Mouse (Mus musculus): ENCODE data around the gene Gstp1. TPM values are rescaled to one million over a fixed set of nuclear protein-coding genes. Genes with fewer than 3 reads are reported as not detected.
"Not testable (repeated sequence)": the region's sequence is repeated elsewhere in the genome, so short reads cannot be mapped to it uniquely, and the experiment has no call there.

Gstp1 gene
- polyA plus RNA-seq, 1 experiment from 2014 or later = 518 TPM

DNA sequence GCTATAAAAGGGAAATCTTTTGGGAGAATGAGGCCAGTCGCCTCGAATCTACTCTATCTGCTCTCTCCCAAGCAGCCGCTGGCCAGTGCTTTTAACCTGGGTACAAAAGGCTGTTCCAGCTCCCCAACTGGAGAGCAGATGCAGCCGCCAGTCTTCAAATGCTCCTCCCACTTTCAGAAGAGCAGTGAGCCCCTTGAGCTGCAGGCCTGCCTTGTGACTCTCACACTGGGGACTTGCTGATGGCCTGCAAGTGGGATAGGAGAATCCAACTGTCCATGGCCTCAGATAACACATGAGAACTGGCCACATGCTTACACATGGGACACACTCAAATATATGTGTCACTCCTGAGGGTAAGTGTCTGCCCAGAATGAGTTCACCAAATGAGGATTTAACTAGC is 18.9 kb upstream of the Gstp1 start:
- H3K4me2 ChIP-seq (replicated peaks; ENCODE audit: low read depth, low read length) = no peak overlapping the region
- no peaks in the 10 kb centered on the region for H3K4me1 ChIP-seq (ENCODE audit: control insufficient read depth, insufficient read depth, low read length)
- H3K27ac ChIP-seq (ENCODE audit: low read depth, low read length) = no peak overlapping the region
- H3K36me3 ChIP-seq (ENCODE audit: control insufficient read depth, insufficient read depth, low read length) = no peaks in the 10 kb centered on the region
- no peaks in the 10 kb centered on the region for H3K9me3 ChIP-seq (ENCODE audit: control insufficient read depth, low read length)
- WGBS = 51% methylated on average over 4 of the region's 4 CpGs
- H3K4me3 ChIP-seq (ENCODE audit: low read length) = no peak overlapping the region
- no peak overlapping the region; the same call in 1 of the 2 replicates for H3K9ac ChIP-seq (ENCODE audit: low read depth, low read length)
- H3K27me3 ChIP-seq (ENCODE audit: control insufficient read depth, insufficient read depth, low read length) = no peaks in the 10 kb centered on the region
- ATAC-seq (ENCODE audit: low FRiP score, low TSS enrichment) = no peak

DNA sequence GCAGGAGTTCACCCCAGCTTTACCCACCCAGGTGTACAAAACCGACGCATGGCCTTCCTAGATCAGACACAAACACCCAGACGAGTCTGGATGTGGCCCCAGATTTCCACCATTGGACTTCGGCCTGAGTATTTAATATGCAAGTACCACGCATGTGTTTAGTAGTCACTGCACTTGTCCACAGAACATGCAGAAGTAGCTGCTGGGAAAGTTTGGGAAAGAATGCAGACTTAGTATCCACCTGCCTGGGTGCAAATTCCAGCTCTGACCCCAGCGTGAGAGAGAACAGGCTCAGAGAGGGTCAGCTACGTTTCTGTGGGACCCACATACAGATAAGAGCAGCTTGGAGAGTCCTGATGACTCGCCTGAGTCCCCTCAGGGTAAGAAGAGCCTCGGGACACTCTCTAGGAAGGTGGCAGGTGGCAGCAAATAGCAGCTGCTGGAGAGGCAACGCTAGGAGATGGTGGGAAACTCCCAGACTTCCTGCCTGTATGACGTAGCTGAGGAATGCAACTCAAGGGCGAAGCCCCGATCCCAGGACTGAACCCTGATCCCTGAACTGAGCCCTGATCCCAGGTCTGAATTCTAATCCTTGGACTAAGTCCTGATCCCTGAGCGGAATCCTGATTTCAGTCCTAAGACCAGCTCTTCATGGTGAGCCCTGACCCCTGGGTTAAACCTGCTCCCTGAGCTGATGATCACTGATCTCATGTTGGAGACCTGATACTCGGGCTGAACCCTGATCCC is 18.3 kb upstream of the Gstp1 start:
- 56% methylated on average over 15 of the region's 15 CpGs for WGBS
- no peak overlapping the region; the same call in 1 of the 2 replicates for H3K9ac ChIP-seq (ENCODE audit: low read depth, low read length)
- no peaks in the 10 kb centered on the region for H3K4me1 ChIP-seq (ENCODE audit: control insufficient read depth, insufficient read depth, low read length)
- no peak overlapping the region for H3K4me2 ChIP-seq (replicated peaks; ENCODE audit: low read depth, low read length)
- no peaks in the 10 kb centered on the region for H3K9me3 ChIP-seq (ENCODE audit: control insufficient read depth, low read length)
- no peak overlapping the region for H3K4me3 ChIP-seq (ENCODE audit: low read length)
- no peaks in the 10 kb centered on the region for H3K27me3 ChIP-seq (ENCODE audit: control insufficient read depth, insufficient read depth, low read length)
- H3K27ac ChIP-seq (ENCODE audit: low read depth, low read length) = no peak overlapping the region
- no peaks in the 10 kb centered on the region for H3K36me3 ChIP-seq (ENCODE audit: control insufficient read depth, insufficient read depth, low read length)
- ATAC-seq (ENCODE audit: low FRiP score, low TSS enrichment) = no peak

DNA sequence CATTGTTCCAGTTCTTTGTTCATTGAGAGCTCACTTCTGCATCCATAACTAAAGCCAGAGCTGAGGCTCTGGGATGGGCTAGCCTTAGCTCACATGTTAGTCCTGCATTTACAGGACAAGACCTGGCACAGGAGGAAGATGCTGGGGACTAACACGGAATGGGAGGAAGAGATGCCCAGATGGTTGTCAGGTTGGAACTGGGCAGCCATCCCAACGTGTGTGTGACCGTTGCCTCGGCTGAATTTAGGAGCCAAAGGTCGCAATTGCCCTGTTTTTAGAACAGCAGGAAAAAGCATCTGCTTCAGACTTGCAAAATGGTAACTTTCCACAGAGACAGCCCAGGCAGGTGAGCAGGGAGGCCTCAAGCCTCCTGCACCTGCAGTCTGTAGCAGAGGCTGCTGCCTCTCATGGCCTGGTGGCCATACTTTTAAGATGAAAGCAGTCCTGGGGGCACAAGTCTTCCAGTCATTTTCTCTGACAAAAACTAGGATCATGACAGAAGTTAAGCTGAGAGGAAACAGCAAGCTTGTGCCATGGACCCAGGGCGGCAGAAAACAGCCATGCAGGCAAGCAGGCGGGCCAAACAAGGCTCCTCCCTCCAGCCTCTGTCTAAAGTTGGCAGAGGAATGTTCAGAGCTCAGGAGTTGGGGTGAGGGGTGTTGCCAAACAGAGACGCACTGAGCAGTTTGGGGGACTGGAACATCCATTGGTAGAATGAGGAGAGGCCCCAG is 17.6 kb upstream of the Gstp1 start:
- H3K36me3 ChIP-seq (ENCODE audit: control insufficient read depth, insufficient read depth, low read length) = no peaks in the 10 kb centered on the region
- WGBS = 76% methylated on average over 8 of the region's 8 CpGs
- no peak overlapping the region for H3K27ac ChIP-seq (ENCODE audit: low read depth, low read length)
- H3K4me1 ChIP-seq (ENCODE audit: control insufficient read depth, insufficient read depth, low read length) = no peaks in the 10 kb centered on the region
- H3K4me2 ChIP-seq (replicated peaks; ENCODE audit: low read depth, low read length) = no peak overlapping the region
- no peak overlapping the region for H3K9ac ChIP-seq (ENCODE audit: low read depth, low read length)
- no peak overlapping the region for H3K4me3 ChIP-seq (ENCODE audit: low read length)
- ATAC-seq (ENCODE audit: low FRiP score, low TSS enrichment) = no peak
- H3K9me3 ChIP-seq (ENCODE audit: control insufficient read depth, low read length) = no peaks in the 10 kb centered on the region
- no peaks in the 10 kb centered on the region for H3K27me3 ChIP-seq (ENCODE audit: control insufficient read depth, insufficient read depth, low read length)

DNA sequence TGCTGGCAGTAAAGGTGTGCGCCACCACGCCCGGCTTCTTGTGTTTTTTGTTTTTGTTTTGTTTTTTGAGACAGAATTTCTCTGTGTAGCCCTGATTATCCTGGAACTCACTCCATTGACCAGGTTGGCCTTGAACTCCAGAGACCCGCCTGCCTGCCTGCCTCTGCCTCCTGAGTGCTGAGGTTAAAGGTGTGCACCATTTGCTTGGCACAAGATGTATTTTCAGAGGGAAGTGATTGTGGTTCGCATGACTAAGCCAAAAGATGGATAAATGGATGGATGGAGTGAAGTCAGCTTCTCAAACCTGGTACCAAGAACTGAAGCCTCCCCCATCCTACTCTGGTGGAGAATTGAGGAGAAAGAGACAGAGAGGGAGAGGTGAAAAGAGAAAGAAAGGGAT is 16.8 kb upstream of the Gstp1 start:
- no peak for ATAC-seq (ENCODE audit: low FRiP score, low TSS enrichment)
- H3K27me3 ChIP-seq (ENCODE audit: control insufficient read depth, insufficient read depth, low read length) = no peaks in the 10 kb centered on the region
- no peaks in the 10 kb centered on the region for H3K9me3 ChIP-seq (ENCODE audit: control insufficient read depth, low read length)
- H3K36me3 ChIP-seq (ENCODE audit: control insufficient read depth, insufficient read depth, low read length) = no peaks in the 10 kb centered on the region
- no peak overlapping the region for H3K9ac ChIP-seq (ENCODE audit: low read depth, low read length)
- 90% methylated on average over 5 of the region's 5 CpGs for WGBS
- H3K4me2 ChIP-seq (replicated peaks; ENCODE audit: low read depth, low read length) = no peak overlapping the region
- no peak overlapping the region for H3K27ac ChIP-seq (ENCODE audit: low read depth, low read length)
- no peaks in the 10 kb centered on the region for H3K4me1 ChIP-seq (ENCODE audit: control insufficient read depth, insufficient read depth, low read length)
- H3K4me3 ChIP-seq (ENCODE audit: low read length) = no peak overlapping the region

DNA sequence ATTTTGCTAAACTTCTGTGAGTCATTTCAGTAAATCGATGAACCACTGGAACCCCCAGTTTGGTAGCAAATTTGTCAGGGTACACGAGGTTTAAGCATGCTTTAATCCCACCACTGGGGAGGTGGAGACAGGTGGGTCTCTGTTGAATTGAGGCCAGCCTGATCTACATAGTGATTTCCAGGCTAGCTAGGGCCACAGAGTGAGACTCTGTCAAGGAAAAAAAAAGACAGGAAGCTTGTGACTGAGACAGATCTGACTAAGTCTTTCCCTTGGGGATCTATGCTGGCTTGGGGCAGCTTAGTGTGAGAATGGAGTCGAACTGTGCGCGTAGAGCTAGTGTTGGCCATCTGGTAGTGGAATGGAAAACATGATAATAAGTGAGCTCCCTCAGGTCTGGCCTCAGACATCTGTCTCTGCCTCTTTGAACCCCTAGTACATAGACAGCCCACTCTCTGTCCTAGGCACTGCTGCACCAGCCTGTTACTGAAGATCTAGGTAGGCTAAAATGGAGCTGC is 14.8 kb upstream of the Gstp1 start:
- WGBS = 79% methylated on average over 5 of the region's 5 CpGs

DNA sequence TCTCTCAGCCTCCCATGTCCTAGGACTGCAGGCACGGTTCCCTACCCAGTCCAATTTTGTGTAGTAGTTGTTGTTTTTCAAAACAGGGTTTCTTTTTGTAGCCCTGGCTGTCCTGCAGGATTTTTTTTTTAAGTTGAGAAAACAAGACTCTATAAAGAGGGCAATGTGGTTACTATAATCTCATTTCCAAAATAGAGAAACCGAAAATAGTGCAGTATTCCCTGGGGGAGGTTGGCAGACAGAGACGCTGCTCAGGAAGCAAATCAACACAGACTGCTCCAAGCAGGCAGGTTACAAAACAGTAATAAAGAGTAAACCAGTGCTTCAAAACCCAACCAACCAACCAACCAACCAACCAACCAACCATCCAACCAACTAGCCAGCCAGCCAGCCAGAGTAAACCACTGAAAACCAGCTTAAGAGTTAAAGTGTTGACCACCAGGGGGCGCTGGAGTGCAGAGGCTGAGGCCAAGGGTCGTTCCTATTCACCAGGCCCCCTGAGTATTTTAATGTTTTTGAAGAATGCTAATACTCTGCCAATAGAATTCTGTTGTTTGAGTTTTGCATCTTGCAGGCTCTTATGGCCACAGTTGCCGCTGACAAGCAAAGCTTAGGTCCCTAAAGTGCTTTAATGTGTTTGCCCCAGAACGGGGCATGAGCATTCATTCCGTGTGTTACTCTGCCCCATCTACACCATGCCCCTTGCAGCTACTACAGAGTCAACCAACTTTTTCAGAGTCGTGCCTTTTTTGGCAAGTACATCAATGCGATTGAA is 14.1 kb upstream of the Gstp1 start:
- ATAC-seq (ENCODE audit: low FRiP score, low TSS enrichment) = no peak
- H3K27me3 ChIP-seq (ENCODE audit: control insufficient read depth, insufficient read depth, low read length) = no peaks in the 10 kb centered on the region
- WGBS = 53% methylated on average over 10 of the region's 10 CpGs

More for the DNA sequence above, 14.8 kb upstream of the Gstp1 start:
- Histone ChIP-seq H3K9me3 (ENCODE audit: control insufficient read depth, low read length) (no peaks in the 10 kb centered on the region), H3K4me3 (ENCODE audit: low read length) (no peak overlapping the region), H3K4me2 (replicated peaks; ENCODE audit: low read depth, low read length) (no peak overlapping the region), H3K27me3 (ENCODE audit: control insufficient read depth, insufficient read depth, low read length) (no peaks in the 10 kb centered on the region), H3K9ac (ENCODE audit: low read depth, low read length) (no peak overlapping the region), H3K27ac (ENCODE audit: low read depth, low read length) (no peak overlapping the region), H3K36me3 (ENCODE audit: control insufficient read depth, insufficient read depth, low read length) (no peaks in the 10 kb centered on the region), H3K4me1 (ENCODE audit: control insufficient read depth, insufficient read depth, low read length) (no peaks in the 10 kb centered on the region)
- no peak for ATAC-seq (ENCODE audit: low FRiP score, low TSS enrichment)

DNA sequence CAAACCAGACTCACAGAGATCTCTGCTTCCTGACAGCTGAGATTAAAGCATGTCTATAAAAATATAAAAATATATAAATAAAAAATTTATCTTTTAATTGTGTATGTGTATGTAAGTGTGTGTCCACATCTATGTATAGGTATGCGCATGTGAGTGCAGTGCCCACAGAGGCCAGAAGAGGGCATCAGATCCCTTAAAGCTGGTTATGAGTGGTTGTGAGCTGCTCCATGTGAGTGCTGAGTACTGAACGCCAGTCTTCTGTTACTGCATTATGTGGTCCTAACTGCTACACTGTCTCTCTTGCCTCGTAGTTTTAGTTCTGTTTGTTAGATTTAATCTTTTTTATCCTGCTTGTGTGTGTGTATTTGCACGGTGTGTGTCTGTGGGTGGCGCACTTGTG is 13.2 kb upstream of the Gstp1 start:
- no peak overlapping the region for H3K4me2 ChIP-seq (replicated peaks; ENCODE audit: low read depth, low read length)
- H3K36me3 ChIP-seq (ENCODE audit: control insufficient read depth, insufficient read depth, low read length) = no peaks in the 10 kb centered on the region
- H3K27ac ChIP-seq (ENCODE audit: low read depth, low read length) = no peak overlapping the region
- WGBS = 93% methylated on average over 5 of the region's 5 CpGs
- no peaks in the 10 kb centered on the region for H3K27me3 ChIP-seq (ENCODE audit: control insufficient read depth, insufficient read depth, low read length)
- H3K9ac ChIP-seq (ENCODE audit: low read depth, low read length) = no peak overlapping the region
- H3K4me3 ChIP-seq (ENCODE audit: low read length) = no peak overlapping the region
- no peak for ATAC-seq (ENCODE audit: low FRiP score, low TSS enrichment)
- no peaks in the 10 kb centered on the region for H3K9me3 ChIP-seq (ENCODE audit: control insufficient read depth, low read length)
- no peaks in the 10 kb centered on the region for H3K4me1 ChIP-seq (ENCODE audit: control insufficient read depth, insufficient read depth, low read length)

More for the DNA sequence above, 14.1 kb upstream of the Gstp1 start:
- H3K4me2 ChIP-seq (replicated peaks; ENCODE audit: low read depth, low read length) = no peak overlapping the region
- H3K27ac ChIP-seq (ENCODE audit: low read depth, low read length) = no peak overlapping the region
- no peak overlapping the region for H3K9ac ChIP-seq (ENCODE audit: low read depth, low read length)
- H3K4me3 ChIP-seq (ENCODE audit: low read length) = no peak overlapping the region
- H3K9me3 ChIP-seq (ENCODE audit: control insufficient read depth, low read length) = no peaks in the 10 kb centered on the region
- H3K4me1 ChIP-seq (ENCODE audit: control insufficient read depth, insufficient read depth, low read length) = no peaks in the 10 kb centered on the region
- no peaks in the 10 kb centered on the region for H3K36me3 ChIP-seq (ENCODE audit: control insufficient read depth, insufficient read depth, low read length)

DNA sequence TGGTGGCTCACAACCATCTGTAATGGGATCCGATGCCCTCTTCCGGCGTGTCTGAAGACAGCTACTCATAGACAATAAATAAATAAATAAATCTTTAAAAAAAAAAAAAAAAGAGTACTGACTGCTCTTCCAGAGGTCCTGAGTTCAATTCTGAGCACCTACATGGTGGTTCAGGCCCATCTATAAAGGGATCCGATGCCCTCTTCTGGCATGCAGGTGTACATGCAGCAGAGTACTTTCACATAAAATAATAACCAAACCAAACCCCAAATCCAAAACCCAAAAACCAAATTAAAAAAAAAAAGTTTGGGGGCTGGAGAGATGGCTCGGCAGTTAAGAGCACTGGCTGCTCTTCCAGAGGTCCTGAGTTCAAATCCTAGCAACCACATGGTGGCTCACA is 11.3 kb upstream of the Gstp1 start:
- H3K4me2 ChIP-seq (replicated peaks; ENCODE audit: low read depth, low read length); H3K4me3 ChIP-seq (ENCODE audit: low read length); ATAC-seq (ENCODE audit: low FRiP score, low TSS enrichment); H3K36me3 ChIP-seq (ENCODE audit: control insufficient read depth, insufficient read depth, low read length); H3K9ac ChIP-seq (ENCODE audit: low read depth, low read length); H3K27ac ChIP-seq (ENCODE audit: low read depth, low read length); H3K9me3 ChIP-seq (ENCODE audit: control insufficient read depth, low read length); H3K27me3 ChIP-seq (ENCODE audit: control insufficient read depth, insufficient read depth, low read length); H3K4me1 ChIP-seq (ENCODE audit: control insufficient read depth, insufficient read depth, low read length): not testable (repeated sequence)
- 70% methylated on average over 5 of the region's 5 CpGs for WGBS
